Mouse (Mus musculus): ENCODE measurements around the gene Uchl4.
A peak's percentile ranks its signal among the peaks of the same experiment; 100 is the strongest.

Uchl4 gene

GRCm38 (mm10) chr9:64273757-64274156 is 38.8 kb downstream of the Uchl4 start:
- no peak for DNase-seq (ENCODE audit: low spot score in 2 of 2)

GRCm38 (mm10) chr9:64274291-64274690 is 39.3 kb downstream of the Uchl4 start:
- no peak for DNase-seq (ENCODE audit: low spot score in 2 of 2)

GRCm38 (mm10) chr9:64274919-64275318 is 39.9 kb downstream of the Uchl4 start:
- no peak for DNase-seq (ENCODE audit: low spot score in 2 of 2)

GRCm38 (mm10) chr9:64277706-64278105 is 42.7 kb downstream of the Uchl4 start:
- peak; percentile 11 to 50 for DNase-seq (ENCODE audit: low spot score in 2 of 2)

GRCm38 (mm10) chr9:64278665-64279310 is 43.8 kb downstream of the Uchl4 start:
- no peak for DNase-seq (ENCODE audit: low spot score in 2 of 2)

- DNase-seq (ENCODE audit: low spot score in 2 of 2), result peak; percentile 92 to 96
Measured at GRCm38 (mm10) chr9:64281105-64281780, 46.2 kb downstream of the Uchl4 start, which contains the start of gene Tipin. Gene Tipin (plus strand): TSS chr9:64281581.

GRCm38 (mm10) chr9:64281781-64282178 is 46.8 kb downstream of the Uchl4 start:
- no peak for DNase-seq (ENCODE audit: low spot score in 2 of 2)

- DNase-seq (ENCODE audit: low spot score in 2 of 2), result no peak
Measured at GRCm38 (mm10) chr9:64282404-64282987, 47.5 kb downstream of the Uchl4 start.

Data from urinary bladder, adult 18-20 months (tissue).